Mouse (Mus musculus) testis, adult 10 weeks (tissue): ENCODE results near the gene Taf6l. TPM values are rescaled to one million over a fixed set of nuclear protein-coding genes. Genes with fewer than 3 reads are reported as not detected.

Experiments
- polyA plus RNA-seq: library from polyadenylated mRNA; stranded (reverse); fragments of 350-450 nt; fragmentation: Illumina TruSeq; extraction: RNeasy Lipid Tissue Mini Kit (QIAGEN cat#74804); gene quantifications from one replicate; pipeline ENCODE4 v1.2.3, GENCODE M21; 2014; ENCODE audit warnings: low read depth, low replicate concordance

Taf6l gene
- 3.2 TPM for polyA plus RNA-seq

GRCm38 (mm10) chr19:8786008-8786781, at the start of gene Taf6l:
Gene Taf6l, minus strand, starts transcription at chr19:8786417.

GRCm38 (mm10) chr19:8829660-8830059, 43.4 kb upstream of the Taf6l start, which contains the start of gene AC129217.1:
Gene AC129217.1, plus strand, starts transcription at chr19:8829773.

GRCm38 (mm10) chr19:8819596-8820423, 33.6 kb upstream of the Taf6l start, which contains the start of gene Hnrnpul2:
Gene Hnrnpul2, plus strand, starts transcription at chr19:8820010.

GRCm38 (mm10) chr19:8818801-8819595, 32.8 kb upstream of the Taf6l start, which contains the start of gene Ttc9c:
Gene Ttc9c, minus strand, starts transcription at chr19:8819333.

GRCm38 (mm10) chr19:8802130-8802821, 16.1 kb upstream of the Taf6l start, which contains the start of gene Zbtb3:
Gene Zbtb3, plus strand, starts transcription at chr19:8802555.

GRCm38 (mm10) chr19:8798264-8798946, 12.2 kb upstream of the Taf6l start, which contains the start of gene Polr2g:
Gene Polr2g, minus strand, starts transcription at chr19:8798577.

GRCm38 (mm10) chr19:8774086-8774835, 12.0 kb downstream of the Taf6l start, which contains the start of gene Tmem179b:
Gene Tmem179b, minus strand, starts transcription at chr19:8774467.

GRCm38 (mm10) chr19:8770567-8771270, 15.5 kb downstream of the Taf6l start, which contains the start of gene Tmem223:
Gene Tmem223, plus strand, starts transcription at chr19:8770996.

GRCm38 (mm10) chr19:8756635-8757387, 29.4 kb downstream of the Taf6l start, which contains the start of gene Nxf1:
Gene Nxf1, plus strand, starts transcription at chr19:8757073.

GRCm38 (mm10) chr19:8741243-8741869, 44.9 kb downstream of the Taf6l start, which contains the start of gene Stx5a:
Gene Stx5a, plus strand, starts transcription at chr19:8741413.

GRCm38 (mm10) chr19:8740603-8741002, 45.6 kb downstream of the Taf6l start, which contains the start of gene 1700092M07Rik:
Gene 1700092M07Rik, plus strand, starts transcription at chr19:8740718.

GRCm38 (mm10) chr19:8735389-8736159, 50.6 kb downstream of the Taf6l start, which contains the start of gene Wdr74:
Gene Wdr74, plus strand, starts transcription at chr19:8735827.

Other genes starting within 250 kb of the Taf6l start
- not detected for gene Slc22a8, start 195.2 kb downstream of the Taf6l start, polyA plus RNA-seq
- not detected for gene Slc22a6, start 168.4 kb downstream of the Taf6l start, polyA plus RNA-seq
- not detected for gene Chrm1, start 122.6 kb downstream of the Taf6l start, polyA plus RNA-seq
- gene Slc3a2, start 63.0 kb downstream of the Taf6l start, polyA plus RNA-seq = 109 TPM
- 12.8 TPM for gene Wdr74, start 50.6 kb downstream of the Taf6l start, polyA plus RNA-seq
- 11.7 TPM for gene 1700092M07Rik, start 45.7 kb downstream of the Taf6l start, polyA plus RNA-seq
- gene Stx5a, start 45.0 kb downstream of the Taf6l start, polyA plus RNA-seq = 48.6 TPM
- gene Nxf1, start 29.3 kb downstream of the Taf6l start, polyA plus RNA-seq = 182 TPM
- gene Tmem223, start 15.4 kb downstream of the Taf6l start, polyA plus RNA-seq = 4.5 TPM
- gene Tmem179b, start 11.9 kb downstream of the Taf6l start, polyA plus RNA-seq = 14.4 TPM
- gene Polr2g, start 12.2 kb upstream of the Taf6l start, polyA plus RNA-seq = 51.5 TPM
- 5.3 TPM for gene Zbtb3, start 16.1 kb upstream of the Taf6l start, polyA plus RNA-seq
- gene Ttc9c, start 32.9 kb upstream of the Taf6l start, polyA plus RNA-seq = 14.5 TPM
- gene Hnrnpul2, start 33.6 kb upstream of the Taf6l start, polyA plus RNA-seq = 45.8 TPM
- gene AC129217.1, start 43.4 kb upstream of the Taf6l start, polyA plus RNA-seq = 0.76 TPM
- gene Bscl2, start 51.0 kb upstream of the Taf6l start, polyA plus RNA-seq = 360 TPM
- gene Gng3, start 52.8 kb upstream of the Taf6l start, polyA plus RNA-seq = 0.53 TPM
- 0.56 TPM for gene Lrrn4cl, start 64.4 kb upstream of the Taf6l start, polyA plus RNA-seq
- gene Ubxn1, start 85.1 kb upstream of the Taf6l start, polyA plus RNA-seq = 23.5 TPM
- gene Uqcc3, start 94.5 kb upstream of the Taf6l start, polyA plus RNA-seq = 2.4 TPM
- 107 TPM for gene Lbhd1, start 97.3 kb upstream of the Taf6l start, polyA plus RNA-seq
- gene Gm49403, start 97.5 kb upstream of the Taf6l start, polyA plus RNA-seq = not detected
- gene 1810009A15Rik, start 102.4 kb upstream of the Taf6l start, polyA plus RNA-seq = 35.7 TPM
- not detected for gene Gm49416, start 102.5 kb upstream of the Taf6l start, polyA plus RNA-seq
- 0.32 TPM for gene Ints5, start 106.6 kb upstream of the Taf6l start, polyA plus RNA-seq
- gene Ganab, start 111.7 kb upstream of the Taf6l start, polyA plus RNA-seq = 30.6 TPM
- gene B3gat3, start 134.0 kb upstream of the Taf6l start, polyA plus RNA-seq = 2.5 TPM
- gene Rom1, start 142.9 kb upstream of the Taf6l start, polyA plus RNA-seq = 1.2 TPM
- gene Eml3, start 143.1 kb upstream of the Taf6l start, polyA plus RNA-seq = 0.77 TPM
- gene Mta2, start 155.5 kb upstream of the Taf6l start, polyA plus RNA-seq = 44.3 TPM
- 7.6 TPM for gene Tut1, start 167.4 kb upstream of the Taf6l start, polyA plus RNA-seq
- 146 TPM for gene Eef1g, start 180.6 kb upstream of the Taf6l start, polyA plus RNA-seq
- 4.2 TPM for gene Ahnak, start 202.9 kb upstream of the Taf6l start, polyA plus RNA-seq